Mouse (Mus musculus): ENCODE data around the gene BC034090.

Gene BC034090

GRCm38 (mm10) chr1:155249896-155250295, 5.7 kb upstream of the BC034090 start:
- POLR2A ChIA-PET, result interaction anchor here in 2 of 4 experiments (0.6 to 0.7 kb wide), 2 partner anchors 31 to 309 kb away, joined by 3 read pairs; no protein-coding TSS in a partner anchor

GRCm38 (mm10) chr1:155248041-155248440, 3.8 kb upstream of the BC034090 start:
- ChIA-PET POLR2A (interaction anchor here in 2 of 4 experiments (0.6 to 1.5 kb wide), 3 partner anchors 8 to 173 kb away, joined by 3 to 5 read pairs (median 3); no protein-coding TSS in a partner anchor), CTCF (interaction anchor here in 2 of 4 experiments (0.8 to 1.9 kb wide), 3 partner anchors 10 to 34 kb away, joined by 3 to 5 read pairs (median 4); no protein-coding TSS in a partner anchor)

More at GRCm38 (mm10) chr1:155249896-155250295, 5.7 kb upstream of the BC034090 start:
- CTCF ChIA-PET, result interaction anchor here in 1 of 4 experiments (1.3 kb wide), 1 partner anchor 32 kb away, joined by 4 read pairs; no protein-coding TSS in a partner anchor

- CTCF ChIA-PET, result interaction anchor here in 3 of 4 experiments (0.8 to 1.9 kb wide), 4 partner anchors 9 to 34 kb away, joined by 3 to 5 read pairs (median 4); no protein-coding TSS in a partner anchor
- POLR2A ChIA-PET, result interaction anchor here in 3 of 4 experiments (0.6 to 1.5 kb wide), 5 partner anchors 9 to 172 kb away, joined by 3 to 5 read pairs (median 3); partner anchors contain the start of gene Ier5 (in 1 of the 3)
These were observed 3.2 kb upstream of the BC034090 start for GRCm38 (mm10) chr1:155247441-155247840.

GRCm38 (mm10) chr1:155245516-155245915, 1.3 kb upstream of the BC034090 start:
- ChIA-PET POLR2A (interaction anchor here in 3 of 4 experiments (0.5 to 2.4 kb wide), 13 partner anchors 9 to 313 kb away, joined by 3 to 7 read pairs (median 4); partner anchors contain the start of gene Ier5 (in 3 of the 3)), CTCF (interaction anchor here in 2 of 4 experiments (0.6 to 2.1 kb wide), 4 partner anchors 11 to 476 kb away, joined by 3 to 12 read pairs (median 5); no protein-coding TSS in a partner anchor)

- ChIA-PET POLR2A (interaction anchor here in 3 of 4 experiments (0.5 to 2.4 kb wide), 27 partner anchors 8 to 314 kb away, joined by 3 to 7 read pairs (median 4); partner anchors contain the start of genes Ier5 (in 3 of the 3) and Acbd6 (in 1 of the 3)), CTCF (interaction anchor here in 3 of 4 experiments (0.5 to 2.1 kb wide), 9 partner anchors 11 to 477 kb away, joined by 3 to 13 read pairs (median 4); no protein-coding TSS in a partner anchor)
These were observed 547 bp upstream of the BC034090 start for GRCm38 (mm10) chr1:155244771-155245211.

- POLR2A ChIA-PET, result interaction anchor here in 2 of 4 experiments (0.5 to 1.0 kb wide), 4 partner anchors 9 to 186 kb away, joined by 3 to 4 read pairs (median 4); no protein-coding TSS in a partner anchor
- CTCF ChIA-PET, result interaction anchor here in 3 of 4 experiments (1.0 to 1.5 kb wide), 3 partner anchors 11 to 18 kb away, joined by 3 to 4 read pairs (median 3); no protein-coding TSS in a partner anchor
These were observed 1.8 kb downstream of the BC034090 start for GRCm38 (mm10) chr1:155242488-155242745.

GRCm38 (mm10) chr1:155241701-155242487, 2.4 kb downstream of the BC034090 start:
- ChIA-PET POLR2A (interaction anchor here in 2 of 4 experiments (0.5 to 1.0 kb wide), 4 partner anchors 8 to 185 kb away, joined by 3 to 4 read pairs (median 4); no protein-coding TSS in a partner anchor), CTCF (interaction anchor here in 3 of 4 experiments (1.0 to 1.5 kb wide), 4 partner anchors 11 to 40 kb away, joined by 3 to 4 read pairs (median 3); no protein-coding TSS in a partner anchor)

GRCm38 (mm10) chr1:155239962-155240717, 4.1 kb downstream of the BC034090 start:
- POLR2A ChIA-PET, result interaction anchor here in 3 of 4 experiments (0.5 to 0.7 kb wide), 3 partner anchors 9 to 190 kb away, joined by 3 to 4 read pairs (median 4); no protein-coding TSS in a partner anchor
- CTCF ChIA-PET, result interaction anchor here in 3 of 4 experiments (0.7 to 1.0 kb wide), 3 partner anchors 16 kb away, joined by 3 to 4 read pairs (median 3); no protein-coding TSS in a partner anchor

GRCm38 (mm10) chr1:155239169-155239568, 5.1 kb downstream of the BC034090 start:
- POLR2A ChIA-PET, result interaction anchor here in 1 of 4 experiments (3.3 kb wide), 1 partner anchor 140 kb away, joined by 16 read pairs; the partner anchor contains the start of gene Ier5
- CTCF ChIA-PET, result interaction anchor here in 2 of 4 experiments (0.6 to 0.7 kb wide), 2 partner anchors 15 to 290 kb away, joined by 3 read pairs; no protein-coding TSS in a partner anchor

- CTCF ChIA-PET, result interaction anchor here in 2 of 4 experiments (0.8 to 2.3 kb wide), 3 partner anchors 9 to 212 kb away, joined by 3 to 16 read pairs (median 3); no protein-coding TSS in a partner anchor
- POLR2A ChIA-PET, result interaction anchor here in 1 of 4 experiments (0.7 to 3.3 kb wide), 2 partner anchors 14 to 139 kb away, joined by 3 to 16 read pairs; partner anchors contain the start of gene Ier5
These were observed 6.1 kb downstream of the BC034090 start for GRCm38 (mm10) chr1:155238126-155238525.

GRCm38 (mm10) chr1:155237390-155237789, 6.9 kb downstream of the BC034090 start:
- ChIA-PET CTCF (interaction anchor here (0.7 to 2.3 kb wide), 6 partner anchors 10 to 211 kb away, joined by 3 to 16 read pairs (median 4); no protein-coding TSS in a partner anchor), POLR2A (interaction anchor here in 3 of 4 experiments (0.7 to 3.3 kb wide), 7 partner anchors 8 to 197 kb away, joined by 3 to 16 read pairs (median 4); partner anchors contain the start of gene Ier5 (in 1 of the 3))

- CTCF ChIA-PET, result interaction anchor here (0.6 to 2.3 kb wide), 6 partner anchors 12 to 45 kb away, joined by 3 to 16 read pairs (median 4); no protein-coding TSS in a partner anchor
These were observed 7.8 kb downstream of the BC034090 start for GRCm38 (mm10) chr1:155236306-155237024.

GRCm38 (mm10) chr1:155235641-155236040, 8.6 kb downstream of the BC034090 start:
- ChIA-PET CTCF (interaction anchor here in 3 of 4 experiments (1.2 to 2.3 kb wide), 4 partner anchors 11 to 45 kb away, joined by 3 to 16 read pairs (median 5); no protein-coding TSS in a partner anchor), POLR2A (interaction anchor here in 2 of 4 experiments (1.1 to 3.3 kb wide), 3 partner anchors 9 to 136 kb away, joined by 3 to 16 read pairs (median 5); partner anchors contain the start of genes BC034090 (in 1 of the 2) and Ier5 (in 1 of the 2))

More at GRCm38 (mm10) chr1:155236306-155237024, 7.8 kb downstream of the BC034090 start:
- POLR2A ChIA-PET, result interaction anchor here in 3 of 4 experiments (0.6 to 3.3 kb wide), 8 partner anchors 8 to 598 kb away, joined by 3 to 16 read pairs (median 4); partner anchors contain the start of genes BC034090 (in 1 of the 3) and Ier5 (in 1 of the 3)

- CTCF ChIA-PET, result interaction anchor here in 3 of 4 experiments (1.0 to 3.3 kb wide), 5 partner anchors 10 to 16 kb away, joined by 3 to 18 read pairs (median 4); no protein-coding TSS in a partner anchor
- POLR2A ChIA-PET, result interaction anchor here in 2 of 4 experiments (0.6 to 2.1 kb wide), 6 partner anchors 8 to 1346 kb away, joined by 3 to 9 read pairs (median 4); partner anchors contain the start of gene Ier5 (in 1 of the 2)
These were observed 10.2 kb downstream of the BC034090 start for GRCm38 (mm10) chr1:155233931-155234607.

- ChIA-PET POLR2A (interaction anchor here in 2 of 4 experiments (0.6 to 2.1 kb wide), 4 partner anchors 9 to 1298 kb away, joined by 3 to 9 read pairs (median 4); no protein-coding TSS in a partner anchor), CTCF (interaction anchor here (0.6 to 3.3 kb wide), 5 partner anchors 9 to 220 kb away, joined by 3 to 18 read pairs (median 4); no protein-coding TSS in a partner anchor)
These were observed 10.9 kb downstream of the BC034090 start for GRCm38 (mm10) chr1:155233378-155233777.

Data from embryonic stem cell, embryonic (primary cell).